Mouse (Mus musculus): Measurements from ENCODE around the gene Tmx4. TPM values are rescaled to one million over a fixed set of nuclear protein-coding genes. Genes with fewer than 3 reads are reported as not detected.

Tmx4 gene
- polyA plus RNA-seq (2015; fragmentation: Nextera tagmentation; extraction: Ambion mirVana) = 13.5 and 14.9 TPM in 2 replicates

DNA sequence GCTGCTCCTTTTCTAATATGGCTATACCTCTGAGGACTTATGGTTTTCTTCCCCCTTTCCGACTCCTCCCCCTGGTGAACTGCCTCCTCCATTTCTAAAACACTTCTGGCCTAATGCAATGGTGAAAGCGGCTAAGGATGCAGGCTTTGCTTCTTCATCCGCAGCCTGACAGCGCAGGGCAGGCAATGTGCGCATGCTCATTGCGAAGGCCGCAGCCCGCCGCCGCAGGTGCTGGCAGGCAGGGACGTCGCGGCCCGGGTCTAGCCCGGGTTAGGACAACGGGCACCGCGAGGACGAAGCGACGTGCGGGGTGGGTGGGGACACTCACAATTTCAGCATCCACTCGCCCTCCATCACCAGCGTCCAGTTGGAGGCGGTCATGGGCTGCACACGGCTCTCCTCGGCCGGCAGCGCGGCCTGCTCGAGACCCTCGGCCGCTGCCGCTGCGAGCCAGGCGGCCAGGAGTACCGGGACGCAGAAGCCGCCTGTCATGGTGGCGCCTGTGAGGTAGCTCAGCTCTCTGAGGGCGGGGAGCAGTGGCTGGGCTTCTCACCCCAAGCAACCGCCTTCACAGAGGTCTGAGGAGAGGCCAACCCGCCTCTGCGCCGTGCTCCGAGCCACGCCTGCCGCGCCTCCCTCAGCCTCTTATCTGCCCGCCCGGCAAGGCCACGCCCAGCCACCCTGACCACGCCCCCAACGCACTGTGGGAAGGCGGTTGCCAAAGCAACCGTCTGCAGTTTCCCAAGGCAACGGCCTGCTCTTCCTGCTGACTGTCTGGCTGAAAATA, at the start of gene Tmx4:
Gene Tmx4 (minus strand): TSS at position 632 of the 787 bp plus-strand sequence.
- peak within 1 kb of the TSS; percentile 83 for H3K9ac ChIP-seq
- H3K27me3 ChIP-seq (replicated peaks) = no peaks in the 10 kb centered on the region
- peaks cover 2% of the 10 kb centered on the region; the same call in 1 of the 2 replicates for H3K4me1 ChIP-seq (replicated peaks)
- peak within 1 kb of the TSS; percentile 77 for H3K4me2 ChIP-seq (replicated peaks)
- WGBS = 0% methylated on average over 55 of the region's 57 CpGs
- ATAC-seq = peak; percentile 100
- H3K4me3 ChIP-seq (replicated peaks) = peak within 1 kb of the TSS; percentile 93
- peak within 1 kb of the TSS; percentile 97 for H3K27ac ChIP-seq
- no peaks in the 10 kb centered on the region for H3K9me3 ChIP-seq
- no peaks in the 10 kb centered on the region for H3K36me3 ChIP-seq

DNA sequence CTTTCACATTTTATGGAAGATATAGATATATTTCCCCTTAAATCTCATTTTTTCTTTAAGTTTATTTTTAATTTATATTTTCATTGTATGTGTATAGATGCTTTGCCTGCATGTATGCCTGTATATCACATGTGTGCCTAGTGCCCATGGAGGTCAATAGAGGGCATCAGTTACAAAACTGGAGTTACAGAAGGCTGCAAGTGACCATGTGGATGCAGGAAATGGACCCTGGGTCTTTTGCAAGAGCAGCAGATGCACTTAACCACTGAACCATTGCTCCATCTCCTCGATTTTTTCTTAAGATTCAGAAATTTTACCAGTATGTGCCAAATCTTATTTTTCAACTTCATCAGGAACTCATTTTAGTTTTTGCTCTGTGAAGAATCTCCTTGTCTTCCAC, 48.2 kb upstream of the Tmx4 start:
- H3K27ac ChIP-seq = no peak overlapping the region
- H3K9ac ChIP-seq = no peak overlapping the region
- H3K36me3 ChIP-seq = no peaks in the 10 kb centered on the region
- no peaks in the 10 kb centered on the region for H3K27me3 ChIP-seq (replicated peaks)
- ATAC-seq = no peak
- no peak overlapping the region for H3K4me3 ChIP-seq (replicated peaks)
- no peak overlapping the region for H3K4me2 ChIP-seq (replicated peaks)
- H3K4me1 ChIP-seq (replicated peaks) = no peaks in the 10 kb centered on the region
- WGBS = 59% methylated on average over 1 of the region's 1 CpGs
- H3K9me3 ChIP-seq = no peaks in the 10 kb centered on the region

DNA sequence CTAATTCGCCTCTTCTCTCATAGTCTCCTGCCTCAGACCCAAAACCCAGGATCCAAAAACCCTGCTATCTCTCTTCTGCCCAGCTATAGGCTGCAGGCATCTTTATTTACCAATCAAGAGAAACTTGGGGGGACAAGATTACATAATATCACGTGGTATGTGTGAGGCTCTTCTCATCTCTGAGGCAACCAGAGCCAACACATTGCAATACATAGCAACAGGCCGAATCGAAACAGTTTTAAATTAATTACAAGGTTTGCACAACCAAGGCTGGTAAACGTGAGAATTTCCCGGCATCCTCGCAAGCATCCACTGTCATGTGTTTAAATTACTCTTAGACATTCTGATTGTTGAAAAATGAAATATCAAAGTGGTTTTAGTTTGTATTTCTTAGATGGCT, 47.1 kb upstream of the Tmx4 start:
- no peaks in the 10 kb centered on the region for H3K4me1 ChIP-seq (replicated peaks)
- no peaks in the 10 kb centered on the region for H3K9me3 ChIP-seq
- H3K9ac ChIP-seq = no peak overlapping the region
- H3K36me3 ChIP-seq = no peaks in the 10 kb centered on the region
- ATAC-seq = no peak
- WGBS = 79% methylated on average over 7 of the region's 7 CpGs
- no peak overlapping the region for H3K4me3 ChIP-seq (replicated peaks)
- H3K27ac ChIP-seq = no peak overlapping the region
- H3K27me3 ChIP-seq (replicated peaks) = no peaks in the 10 kb centered on the region
- H3K4me2 ChIP-seq (replicated peaks) = no peak overlapping the region

DNA sequence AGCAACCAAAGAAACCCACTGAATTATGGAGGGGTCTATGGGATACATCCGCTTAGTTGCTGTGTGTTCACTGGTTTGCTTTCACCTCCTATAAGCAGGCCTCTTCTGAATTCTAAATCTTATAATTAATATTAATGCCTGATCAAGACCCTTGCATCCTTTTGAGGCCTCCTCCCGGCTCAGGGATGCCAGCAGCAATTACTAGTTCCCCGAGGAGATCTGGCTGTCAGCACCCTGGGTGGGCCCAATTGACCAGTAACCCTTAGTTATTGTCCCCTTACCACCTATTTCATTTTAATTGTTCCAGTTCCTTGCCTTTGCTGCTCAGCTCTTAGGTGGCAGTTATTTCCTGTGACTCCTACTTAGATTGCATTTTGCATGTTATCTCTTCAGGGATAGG, 38.4 kb upstream of the Tmx4 start:
- Histone ChIP-seq H3K27me3 (replicated peaks) (no peaks in the 10 kb centered on the region), H3K9ac (no peak overlapping the region), H3K4me2 (replicated peaks) (no peak overlapping the region), H3K4me3 (replicated peaks) (no peak overlapping the region), H3K36me3 (no peaks in the 10 kb centered on the region), H3K4me1 (replicated peaks) (no peaks in the 10 kb centered on the region), H3K9me3 (no peaks in the 10 kb centered on the region), H3K27ac (no peak overlapping the region)
- ATAC-seq = no peak
- WGBS = 77% methylated on average over 3 of the region's 3 CpGs

DNA sequence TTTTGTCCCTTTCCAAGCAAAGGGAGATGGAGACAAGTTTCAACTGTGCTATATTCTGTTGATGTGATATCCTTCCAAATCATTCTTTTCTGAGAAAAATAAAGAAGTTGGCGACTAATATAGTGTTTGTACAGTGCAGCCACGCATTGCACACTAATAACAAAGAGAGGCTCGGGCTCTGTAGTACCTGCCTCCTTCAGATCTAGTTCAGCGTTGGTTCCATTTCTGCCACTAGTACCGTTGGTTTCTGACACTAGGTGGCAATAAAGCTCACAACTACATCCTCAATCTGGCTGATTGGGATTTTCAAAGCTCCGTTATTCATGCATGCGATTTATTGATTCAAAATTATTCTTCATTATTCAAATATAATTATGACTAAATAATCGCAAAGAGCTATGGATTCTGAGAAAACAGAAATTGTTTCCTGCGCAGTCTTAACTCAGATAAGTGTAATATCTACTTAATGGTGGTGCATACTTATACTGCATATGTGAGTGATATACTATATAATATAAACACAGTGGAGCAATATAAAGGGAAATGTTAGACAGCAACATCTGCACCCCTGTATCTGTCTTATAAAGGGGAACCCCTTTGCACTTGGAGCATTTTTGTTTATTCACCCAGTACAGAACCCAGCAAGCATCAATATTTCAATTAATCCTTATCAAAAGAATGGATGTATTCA, 37.5 kb upstream of the Tmx4 start:
- no peak overlapping the region for H3K9ac ChIP-seq
- H3K27me3 ChIP-seq (replicated peaks) = no peaks in the 10 kb centered on the region
- H3K9me3 ChIP-seq = no peaks in the 10 kb centered on the region
- no peak overlapping the region for H3K4me2 ChIP-seq (replicated peaks)
- no peaks in the 10 kb centered on the region for H3K4me1 ChIP-seq (replicated peaks)
- H3K36me3 ChIP-seq = no peaks in the 10 kb centered on the region
- 0 out of 2 replicates have a peak, but pooled peaks have one; percentile 34 for ATAC-seq
- H3K4me3 ChIP-seq (replicated peaks) = no peak overlapping the region
- WGBS = 26% methylated on average over 9 of the region's 9 CpGs
- no peak overlapping the region for H3K27ac ChIP-seq

DNA sequence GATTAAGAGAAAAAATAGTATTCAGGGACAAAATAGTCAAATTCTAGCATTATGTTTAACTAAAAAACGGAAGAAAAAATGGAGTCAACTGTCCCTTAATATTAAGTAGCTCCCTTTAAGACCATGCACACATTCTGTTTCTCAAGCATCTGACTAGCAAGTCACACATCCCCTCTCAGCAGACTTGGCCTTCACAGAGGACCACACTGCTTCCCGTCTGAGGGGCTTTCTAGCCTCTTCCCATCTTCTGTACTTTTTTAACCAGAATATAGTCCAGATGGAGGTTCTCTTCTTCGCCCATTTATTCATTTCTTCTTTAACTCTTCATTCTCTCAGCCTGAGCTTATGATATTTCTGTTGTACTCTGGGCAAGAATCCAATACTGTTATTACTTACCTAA, 35.6 kb upstream of the Tmx4 start:
- no peak overlapping the region for H3K4me3 ChIP-seq (replicated peaks)
- H3K27ac ChIP-seq = no peak overlapping the region
- H3K9ac ChIP-seq = no peak overlapping the region
- WGBS = 60% methylated on average over 3 of the region's 3 CpGs
- no peak for ATAC-seq
- H3K4me1 ChIP-seq (replicated peaks) = no peaks in the 10 kb centered on the region
- H3K4me2 ChIP-seq (replicated peaks) = no peak overlapping the region
- no peaks in the 10 kb centered on the region for H3K9me3 ChIP-seq
- no peaks in the 10 kb centered on the region for H3K27me3 ChIP-seq (replicated peaks)
- no peaks in the 10 kb centered on the region for H3K36me3 ChIP-seq

DNA sequence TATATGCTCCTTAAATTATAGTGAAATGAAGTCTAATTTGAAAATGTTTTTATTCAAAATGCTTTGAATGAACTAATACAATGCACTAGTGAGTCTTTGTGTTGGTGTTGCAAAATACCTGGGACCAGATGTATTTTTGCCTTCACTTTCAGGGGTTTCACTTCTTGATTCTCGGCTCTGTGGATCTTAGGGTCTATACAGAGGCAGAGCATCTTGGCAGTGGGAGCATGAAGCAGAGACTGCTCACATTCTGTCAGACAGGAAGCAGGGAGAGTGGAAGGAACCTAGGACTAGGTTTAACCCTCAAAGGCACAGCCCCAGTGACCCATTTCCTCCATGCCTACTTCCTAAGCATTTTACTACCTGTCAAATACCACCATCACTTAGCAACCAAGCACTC, 31.5 kb upstream of the Tmx4 start:
- Histone ChIP-seq H3K36me3 (no peaks in the 10 kb centered on the region), H3K27ac (no peak overlapping the region), H3K9me3 (no peaks in the 10 kb centered on the region), H3K4me2 (replicated peaks) (no peak overlapping the region), H3K27me3 (replicated peaks) (no peaks in the 10 kb centered on the region), H3K4me3 (replicated peaks) (no peak overlapping the region), H3K9ac (no peak overlapping the region), H3K4me1 (replicated peaks) (no peaks in the 10 kb centered on the region)
- 82% methylated on average over 1 of the region's 1 CpGs for WGBS
- no peak for ATAC-seq

DNA sequence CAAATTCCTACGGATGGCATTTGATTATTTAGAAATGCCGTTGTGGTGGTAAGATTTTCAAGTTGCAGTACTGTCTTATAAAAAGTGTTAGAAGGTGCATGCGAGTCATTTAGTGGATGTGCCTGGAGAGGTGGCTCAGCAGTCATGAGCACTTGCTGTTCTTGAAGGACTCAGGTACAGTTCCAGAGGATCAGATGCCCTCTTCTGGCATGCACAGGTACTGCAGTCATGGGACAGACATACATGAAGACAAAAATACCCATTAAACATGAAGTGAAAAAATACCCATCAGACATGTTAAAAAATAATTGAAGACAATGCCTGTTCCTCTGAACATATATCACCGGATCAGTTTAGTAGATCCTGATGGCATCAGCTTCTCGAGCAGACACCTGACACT, 29.7 kb upstream of the Tmx4 start:
- Histone ChIP-seq H3K4me3 (replicated peaks) (no peak overlapping the region), H3K9me3 (no peaks in the 10 kb centered on the region), H3K27ac (no peak overlapping the region), H3K27me3 (replicated peaks) (no peaks in the 10 kb centered on the region), H3K9ac (no peak overlapping the region), H3K4me1 (replicated peaks) (no peaks in the 10 kb centered on the region), H3K4me2 (replicated peaks) (no peak overlapping the region), H3K36me3 (no peaks in the 10 kb centered on the region)
- no peak for ATAC-seq
- 73% methylated on average over 5 of the region's 5 CpGs for WGBS

DNA sequence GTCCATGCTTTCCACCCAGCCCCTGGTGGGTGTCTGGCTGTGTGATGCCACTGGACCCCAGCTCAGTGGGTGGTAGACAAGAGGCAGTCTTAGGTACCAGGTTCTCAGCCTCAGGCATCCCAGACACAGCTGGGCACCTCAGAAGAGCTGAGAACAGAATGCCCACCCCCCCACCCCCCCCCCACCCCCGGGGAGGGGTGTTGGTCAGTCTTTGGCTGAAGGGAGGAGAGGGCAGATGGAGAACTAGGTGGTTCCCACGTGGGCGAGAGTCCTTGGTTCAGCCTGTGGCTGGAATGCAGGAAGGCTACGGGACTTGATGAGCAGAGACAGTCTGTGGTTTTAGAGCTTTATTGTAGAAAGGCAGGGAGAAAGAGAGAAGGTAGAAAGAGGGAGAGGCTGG, 12.5 kb upstream of the Tmx4 start:
- H3K27me3 ChIP-seq (replicated peaks) = no peaks in the 10 kb centered on the region
- no peaks in the 10 kb centered on the region for H3K9me3 ChIP-seq
- 0 out of 2 replicates have a peak, but pooled peaks cover 2% of the 10 kb centered on the region for H3K4me1 ChIP-seq (replicated peaks)
- no peak overlapping the region for H3K9ac ChIP-seq
- H3K36me3 ChIP-seq = no peaks in the 10 kb centered on the region
- 26% methylated on average over 4 of the region's 4 CpGs for WGBS
- ATAC-seq = no peak
- H3K4me2 ChIP-seq (replicated peaks) = no peak overlapping the region
- no peak overlapping the region for H3K27ac ChIP-seq
- no peak overlapping the region for H3K4me3 ChIP-seq (replicated peaks)

DNA sequence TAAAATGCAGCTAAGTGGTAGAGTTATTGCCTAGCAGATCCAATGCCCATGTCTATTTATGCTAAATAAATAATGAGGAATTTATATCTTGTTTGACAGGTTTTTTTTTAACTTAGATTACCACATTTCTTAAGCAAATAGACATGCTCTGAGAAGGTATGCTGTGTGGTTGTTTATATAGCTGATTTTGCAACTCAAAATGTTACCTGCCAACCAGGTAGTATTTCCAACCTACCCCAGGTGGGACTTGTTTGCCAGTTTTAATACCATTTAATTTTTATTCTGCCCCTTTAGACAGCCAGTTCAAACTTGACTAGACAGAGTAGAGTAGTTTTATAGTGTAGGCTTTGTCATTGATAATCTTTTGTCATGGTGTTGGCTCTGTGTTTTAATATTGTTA, 10.7 kb upstream of the Tmx4 start:
- Histone ChIP-seq H3K9ac (no peak overlapping the region), H3K4me3 (replicated peaks) (no peak overlapping the region), H3K36me3 (no peaks in the 10 kb centered on the region), H3K4me1 (replicated peaks) (0 out of 2 replicates have a peak, but pooled peaks cover 2% of the 10 kb centered on the region), H3K9me3 (no peaks in the 10 kb centered on the region), H3K27me3 (replicated peaks) (no peaks in the 10 kb centered on the region), H3K27ac (no peak overlapping the region), H3K4me2 (replicated peaks) (no peak overlapping the region)
- ATAC-seq = no peak

DNA sequence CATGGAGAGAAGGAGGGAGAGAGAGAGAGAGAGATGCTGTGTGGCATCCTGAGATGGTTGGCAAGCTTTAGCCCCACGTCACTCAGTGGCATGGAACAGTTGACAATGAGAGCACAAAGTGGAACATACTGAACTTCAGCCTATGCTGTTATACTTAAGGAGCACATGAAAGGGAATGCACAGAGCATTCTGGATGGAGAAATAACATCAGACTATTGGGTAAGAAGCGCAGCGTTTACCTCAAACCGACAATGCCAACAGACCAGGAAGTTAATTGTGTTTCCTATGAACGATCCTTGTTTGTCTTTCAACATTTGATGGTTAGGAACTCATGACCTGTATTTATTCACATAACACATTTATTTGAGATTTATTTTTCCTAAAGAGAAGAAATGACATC, 8.8 kb upstream of the Tmx4 start:
- Histone ChIP-seq H3K4me2 (replicated peaks) (no peak overlapping the region), H3K36me3 (no peaks in the 10 kb centered on the region), H3K27me3 (replicated peaks) (no peaks in the 10 kb centered on the region), H3K4me1 (replicated peaks) (no peaks in the 10 kb centered on the region), H3K4me3 (replicated peaks) (no peak overlapping the region), H3K9me3 (no peaks in the 10 kb centered on the region), H3K27ac (no peak overlapping the region), H3K9ac (no peak overlapping the region)
- WGBS = 80% methylated on average over 5 of the region's 5 CpGs
- ATAC-seq = no peak

DNA sequence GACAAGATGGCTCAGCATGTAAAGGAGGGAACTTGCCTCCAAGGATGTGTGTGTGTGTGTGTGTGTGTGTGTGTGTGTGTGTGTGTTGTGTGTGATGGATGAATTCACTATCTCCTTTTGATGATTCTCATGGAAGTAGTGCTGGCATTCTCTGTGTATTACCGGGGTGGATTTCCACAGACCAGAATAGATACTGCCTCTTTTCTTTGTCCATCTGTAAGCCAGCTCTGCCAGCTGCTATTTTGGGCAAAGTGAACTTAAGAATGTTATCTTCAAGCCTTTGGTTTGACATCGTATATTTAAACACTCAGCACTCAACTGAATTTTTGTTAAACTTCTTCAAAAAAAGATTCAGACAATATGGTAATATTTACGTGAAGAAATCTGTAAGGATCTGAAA, 5.1 kb upstream of the Tmx4 start:
- Histone ChIP-seq H3K9ac (no peak overlapping the region), H3K27me3 (replicated peaks) (no peaks in the 10 kb centered on the region), H3K4me2 (replicated peaks) (no peak overlapping the region), H3K4me1 (replicated peaks) (no peaks in the 10 kb centered on the region), H3K27ac (no peak overlapping the region), H3K9me3 (no peaks in the 10 kb centered on the region), H3K4me3 (replicated peaks) (no peak overlapping the region), H3K36me3 (no peaks in the 10 kb centered on the region)
- no peak for ATAC-seq
- WGBS = 77% methylated on average over 3 of the region's 3 CpGs

DNA sequence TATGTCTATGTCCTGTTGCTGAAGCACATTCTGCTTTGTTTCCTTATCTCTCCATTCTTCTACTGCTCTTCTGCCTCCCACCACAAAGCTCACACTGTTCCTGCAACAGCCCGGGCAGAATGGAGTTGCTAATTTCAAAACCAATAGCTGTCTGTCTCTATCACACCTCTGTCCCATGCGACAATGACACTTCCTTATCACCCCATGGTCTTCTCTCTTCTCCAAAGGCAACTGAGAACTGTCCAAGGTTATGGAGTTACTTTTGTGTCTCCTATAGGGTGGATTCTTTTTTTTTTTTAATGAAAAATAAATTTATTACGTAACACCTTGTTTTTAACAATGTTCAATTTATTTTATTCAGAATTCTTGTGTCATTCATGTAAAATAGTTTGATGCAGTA, 1.8 kb upstream of the Tmx4 start:
- no peak overlapping the region for H3K4me3 ChIP-seq (replicated peaks)
- no peaks in the 10 kb centered on the region for H3K36me3 ChIP-seq
- H3K27ac ChIP-seq = no peak overlapping the region
- H3K27me3 ChIP-seq (replicated peaks) = no peaks in the 10 kb centered on the region
- no peak overlapping the region for H3K9ac ChIP-seq
- WGBS = 64% methylated on average over 3 of the region's 3 CpGs
- no peaks in the 10 kb centered on the region for H3K9me3 ChIP-seq
- no peak for ATAC-seq
- peaks cover 2% of the 10 kb centered on the region; the same call in 1 of the 2 replicates for H3K4me1 ChIP-seq (replicated peaks)
- H3K4me2 ChIP-seq (replicated peaks) = no peak overlapping the region
